Mouse (Mus musculus): ENCODE results near the gene Tlx2.

GRCm38 (mm10) chr6:83065995-83066394, 4.1 kb downstream of the Tlx2 start:
- TF ChIP-seq CTCF (conservative IDR thresholded peaks at IDR 0.05; ENCODE audit: insufficient read depth, insufficient read length, low read depth, low read length) (no peak), POLR2A (IDR thresholded peaks at IDR 0.05; ENCODE audit: low read depth, low read length) (no peak)
